ENCODE assay signal across 7 mouse cellular contexts in genomic region chr2:14543355-14543754, GRCm38 (mm10). TPM values are rescaled to one million over a fixed set of nuclear protein-coding genes. Genes with fewer than 3 reads are reported as not detected.
A peak's percentile ranks its signal among the peaks of the same experiment; 100 is the strongest.
DNase-seq lines count a peak whose midpoint lies in the region; ATAC-seq lines count a peak whose summit lies in the region.

No protein-coding gene starts in this region.

- no peaks in the 10 kb centered on the region for H3K27me3 ChIP-seq in hindbrain, embryonic 14.5 days (ENCODE audit: control insufficient read depth, insufficient read depth, low read length)
- no peaks in the 10 kb centered on the region for H3K27me3 ChIP-seq in hindbrain, embryonic 13.5 days

- H3K4me3 ChIP-seq in hindbrain, embryonic 14.5 days (replicated peaks; ENCODE audit: low read length) = no peak overlapping the region
- H3K4me3 ChIP-seq in hindbrain, embryonic 13.5 days = no peak overlapping the region

- H3K27ac ChIP-seq in hindbrain, embryonic 14.5 days = no peak overlapping the region
- H3K27ac ChIP-seq in hindbrain, embryonic 13.5 days = no peak overlapping the region

- no peaks in the 10 kb centered on the region for H3K4me1 ChIP-seq in hindbrain, embryonic 14.5 days (replicated peaks; ENCODE audit: control insufficient read depth, insufficient read depth, low read length)
- no peaks in the 10 kb centered on the region for H3K4me1 ChIP-seq in hindbrain, embryonic 13.5 days (replicated peaks)

- H3K9ac ChIP-seq in hindbrain, embryonic 14.5 days = no peak overlapping the region
- no peak overlapping the region for H3K9ac ChIP-seq in hindbrain, embryonic 13.5 days

- H3K4me2 ChIP-seq in hindbrain, embryonic 14.5 days (replicated peaks) = no peak overlapping the region
- H3K4me2 ChIP-seq in hindbrain, embryonic 13.5 days = no peak overlapping the region

- no peaks in the 10 kb centered on the region for H3K36me3 ChIP-seq in hindbrain, embryonic 14.5 days (replicated peaks; ENCODE audit: control insufficient read depth, insufficient read depth)
- H3K36me3 ChIP-seq in hindbrain, embryonic 13.5 days = no peaks in the 10 kb centered on the region

- ATAC-seq in hindbrain, embryonic 14.5 days (ENCODE audit: low FRiP score) = peak; percentile 31; the same call in 1 of the 2 replicates
- ATAC-seq in hindbrain, embryonic 13.5 days (ENCODE audit: low FRiP score) = no peak

- no peaks in the 10 kb centered on the region for H3K9me3 ChIP-seq in hindbrain, embryonic 14.5 days (ENCODE audit: control insufficient read depth, low read length)
- no peaks in the 10 kb centered on the region for H3K9me3 ChIP-seq in hindbrain, embryonic 13.5 days

- peak; percentile 36 for DNase-seq in hindbrain, embryonic 14.5 days (ENCODE audit: low spot score)
- DNase-seq in right cerebral cortex, adult 2 months (ENCODE audit: low spot score in 2 of 2) = peak; percentile 14 to 15
- DNase-seq in right cerebral cortex, postnatal 25 days = no peak
- peak; percentile 52 to 65 for DNase-seq in kidney, postnatal 4 days
- DNase-seq in testis, postnatal 10 days (ENCODE audit: low spot score) = peak; percentile 74
- no peak for DNase-seq in thymus, postnatal 4 days

- WGBS in hindbrain, embryonic 14.5 days = 61% methylated on average over 3 of the region's 3 CpGs
- WGBS in hindbrain, embryonic 13.5 days = 74% methylated on average over 3 of the region's 3 CpGs

RNA-seq across cellular contexts. Expression of gene Cacnb2, which starts 59.5 kb away (rescaled TPM):
- 5.6 and 5.9 TPM in 2 replicates for polyA plus RNA-seq in hindbrain, embryonic 14.5 days (2014; fragmentation: Nextera tagmentation; extraction: Ambion mirVana)
- polyA plus RNA-seq in hindbrain, embryonic 13.5 days (2015; fragmentation: Nextera tagmentation; extraction: Ambion mirVana) = 3.8 and 4.0 TPM in 2 replicates

Comparison
In these comparisons a context has a peak if more than half of its experiments do, and no peak if none do; other contexts are left out.
1. DNase-seq: peak in hindbrain, embryonic 14.5 days (single experiment), right cerebral cortex, adult 2 months (2 of 2), kidney, postnatal 4 days (2 of 2) and testis, postnatal 10 days (single experiment); none in right cerebral cortex, postnatal 25 days (single experiment) and thymus, postnatal 4 days (single experiment).